Mouse (Mus musculus) intestine, postnatal 0 days (tissue): ENCODE data around the gene Cpsf3. TPM values are rescaled to one million over a fixed set of nuclear protein-coding genes. Genes with fewer than 3 reads are reported as not detected.

ENCODE experiments used
- ATAC-seq: fragments of 200-750 bp; cut with Nextera tagmentation; 2 replicates; pipeline ENCODE4 v1.8.0; 2017; ENCODE audit warnings: mild to moderate bottlenecking, moderate TSS enrichment, moderate library complexity
- H3K27ac ChIP-seq: fragments of 300-500 bp; sonication (generic); 2 replicates; pipeline ENCODE4 v1.5.1; 2014; ENCODE audit warnings: mild to moderate bottlenecking, low read depth, low read length, moderate library complexity
- H3K27me3 ChIP-seq: fragments of 300-500 bp; sonication (generic); replicated peaks from 2 replicates; pipeline ENCODE4 v1.6.1; 2014; ENCODE audit warnings: low read length, mixed read lengths; ENCODE audit not compliant: control insufficient read depth, insufficient read depth
- H3K36me3 ChIP-seq: fragments of 300-500 bp; sonication (generic); 2 replicates; pipeline ENCODE4 v1.6.1; 2014; ENCODE audit warnings: mild to moderate bottlenecking, moderate library complexity; ENCODE audit not compliant: control insufficient read depth, insufficient read depth
- H3K4me1 ChIP-seq: fragments of 300-500 bp; sonication (generic); replicated peaks from 2 replicates; pipeline ENCODE4 v1.6.1; 2014; ENCODE audit warnings: antibody characterized with exemption, low read length, mixed read lengths; ENCODE audit not compliant: control insufficient read depth, insufficient read depth
- H3K4me2 ChIP-seq: fragments of 300-500 bp; sonication (generic); replicated peaks from 2 replicates; pipeline ENCODE4 v1.6.1; 2014; ENCODE audit warnings: low read depth, mild to moderate bottlenecking, moderate library complexity
- H3K4me3 ChIP-seq: fragments of 300-500 bp; sonication (generic); 2 replicates; pipeline ENCODE4 v1.5.1; 2014; ENCODE audit warnings: low read depth, low read length
- H3K9ac ChIP-seq: fragments of 300-500 bp; sonication (generic); 2 replicates; pipeline ENCODE4 v1.6.1; 2014; ENCODE audit warnings: mild to moderate bottlenecking, low read depth, low read length
- H3K9me3 ChIP-seq: fragments of 300-500 bp; sonication (generic); 2 replicates; pipeline ENCODE4 v1.6.1; 2016; ENCODE audit warnings: mixed run types; ENCODE audit not compliant: control insufficient read depth
- CTCF ChIP-seq: sonication (generic); IDR thresholded peaks from 2 replicates; pipeline ENCODE4 v1.5.1; 2016; ENCODE audit warnings: low read depth, mild to moderate bottlenecking, control low read depth, antibody characterized with exemption, moderate library complexity
- WGBS: fragments of 180-500 bp; shearing (Covaris S2); extraction: QIAGEN DNeasy Blood & Tissue Kit; methylation state at CpG from one replicate; pipeline ENCODE4 v1.1.7; 2014; 5-methylcytosine and 5-hydroxymethylcytosine counted together
- polyA plus RNA-seq: library from polyadenylated mRNA; unstranded; fragments of >200 nt; fragmentation: Nextera tagmentation; extraction: Ambion mirVana; gene quantifications from 2 replicates; pipeline ENCODE4 v1.2.1, GENCODE M21; 2015

Cpsf3 gene
- polyA plus RNA-seq, 1 experiment from 2014 or later: 41.6 TPM

GRCm38 (mm10) chr12:21353681-21354080 lies 68.5 kb downstream of the Cpsf3 start:
- WGBS: 92% methylated on average over 8 of the region's 8 CpGs
- H3K4me3 ChIP-seq: no peak overlapping the region
- H3K4me1 ChIP-seq: no peaks in the 10 kb centered on the region
- no peak for ATAC-seq
- H3K27me3 ChIP-seq: no peaks in the 10 kb centered on the region
- H3K9ac ChIP-seq: no peak overlapping the region
- no peaks in the 10 kb centered on the region for H3K9me3 ChIP-seq
- TF ChIP-seq CTCF: no peak
- H3K27ac ChIP-seq: no peak overlapping the region
- peaks cover 44% of the 10 kb centered on the region for H3K36me3 ChIP-seq
- H3K4me2 ChIP-seq: no peak overlapping the region

GRCm38 (mm10) chr12:21362686-21363085 lies 77.5 kb downstream of the Cpsf3 start:
- no peak overlapping the region for H3K4me2 ChIP-seq
- WGBS: 30% methylated on average over 2 of the region's 2 CpGs
- H3K27me3 ChIP-seq: no peaks in the 10 kb centered on the region
- H3K4me1 ChIP-seq: no peaks in the 10 kb centered on the region; the same call in 1 of the 2 replicates
- no peaks in the 10 kb centered on the region; the same call in 1 of the 2 replicates for H3K36me3 ChIP-seq
- H3K9me3 ChIP-seq: no peaks in the 10 kb centered on the region
- H3K4me3 ChIP-seq: no peak overlapping the region
- no peak overlapping the region for H3K9ac ChIP-seq
- TF ChIP-seq CTCF: no peak
- H3K27ac ChIP-seq: no peak overlapping the region
- no peak for ATAC-seq

DNA sequence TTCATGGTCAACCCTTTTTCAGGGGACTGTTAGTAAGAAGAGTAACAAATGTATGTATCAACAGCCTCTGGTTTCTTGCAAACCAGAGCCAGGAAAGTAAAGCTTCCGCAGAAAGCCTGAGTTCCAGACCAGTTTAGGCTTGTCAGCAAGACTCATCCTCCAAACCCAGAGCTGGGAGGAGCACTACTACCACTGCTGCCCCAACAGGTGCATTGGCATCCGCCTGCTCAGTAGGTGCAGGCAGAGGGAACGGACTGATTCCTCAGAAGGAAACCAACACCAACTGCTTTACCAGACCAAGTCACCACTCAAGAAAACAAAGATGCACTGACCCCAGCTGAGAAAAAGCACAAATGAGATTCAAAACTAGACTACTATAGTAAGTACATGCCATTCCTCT lies 78.0 kb downstream of the Cpsf3 start:
- Histone ChIP-seq H3K4me1 (no peaks in the 10 kb centered on the region; the same call in 1 of the 2 replicates), H3K4me2 (no peak overlapping the region), H3K27ac (no peak overlapping the region; the same call in 1 of the 2 replicates), H3K9ac (no peak overlapping the region), H3K4me3 (no peak overlapping the region), H3K27me3 (no peaks in the 10 kb centered on the region), H3K36me3 (no peaks in the 10 kb centered on the region; the same call in 1 of the 2 replicates), H3K9me3 (no peaks in the 10 kb centered on the region)
- WGBS: 86% methylated on average over 3 of the region's 3 CpGs
- TF ChIP-seq CTCF: no peak
- no peak for ATAC-seq

Other genes starting within 250 kb of the Cpsf3 start
- gene Itgb1bp1, start 893 bp downstream of the Cpsf3 start, polyA plus RNA-seq: 31.1 and 34.4 TPM in 2 replicates
- 91.3 and 111 TPM in 2 replicates for gene Iah1, start 31.0 kb downstream of the Cpsf3 start, polyA plus RNA-seq
- gene Adam17, start 88.2 kb downstream of the Cpsf3 start, polyA plus RNA-seq: 11.2 and 11.8 TPM in 2 replicates
- 235 TPM in 2 replicates for gene Ywhaq, start 132.2 kb downstream of the Cpsf3 start, polyA plus RNA-seq